9 mouse cellular contexts compared by ENCODE assay signal in genomic region chr12:86878426-86879353, GRCm38 (mm10). TPM values are rescaled to one million over a fixed set of nuclear protein-coding genes. Genes with fewer than 3 reads are reported as not detected.
DNase-seq lines count a peak whose midpoint lies in the region; ATAC-seq and TF ChIP-seq lines count a peak whose summit lies in the region.
"Had no signal": no experiment of that assay in that cellular context is flagged by ENCODE, and none has a peak within 500 bp of the region (broad histone marks: within the 10 kb centered on the region; RNA-seq: fewer than 3 reads in every experiment).

No protein-coding gene starts in this region.

- peaks cover 11% of the 10 kb centered on the region; the same call in 1 of the 2 replicates for H3K4me1 ChIP-seq in kidney, adult 2 months (ENCODE audit: control insufficient read depth, insufficient read depth, low read length)
- H3K4me1 ChIP-seq in hindbrain, embryonic 16.5 days (ENCODE audit: control insufficient read depth, insufficient read depth, low read depth, low read length): peaks cover 20% of the 10 kb centered on the region

- no peaks in the 10 kb centered on the region for H3K27me3 ChIP-seq in kidney, adult 2 months (replicated peaks; ENCODE audit: control insufficient read depth, insufficient read depth, low read length)
- H3K27me3 ChIP-seq in hindbrain, embryonic 16.5 days (replicated peaks; ENCODE audit: control insufficient read depth, insufficient read depth, low read length): no peaks in the 10 kb centered on the region
- H3K27me3 ChIP-seq in myocyte (ENCODE audit: control insufficient read depth, insufficient read depth, insufficient read length): no peaks in the 10 kb centered on the region
- H3K27me3 ChIP-seq: lung, embryonic 15.5 days had no signal

- no peak for ATAC-seq in hindbrain, embryonic 16.5 days

- WGBS in kidney, adult 2 months: 43% methylated on average over 16 of the region's 16 CpGs
- WGBS in hindbrain, embryonic 16.5 days: 51% methylated on average over 16 of the region's 16 CpGs

- peak overlapping the region; percentile 65 for H3K4me2 ChIP-seq in hindbrain, embryonic 16.5 days (ENCODE audit: low read length)
- peak overlapping the region; percentile 95 for H3K4me2 ChIP-seq in myocyte (ENCODE audit: low read depth)
- H3K4me2 ChIP-seq: lung, embryonic 15.5 days had no signal

- no peaks in the 10 kb centered on the region for H3K9me3 ChIP-seq in hindbrain, embryonic 16.5 days (ENCODE audit: control insufficient read depth, low read length)
- H3K9me3 ChIP-seq: lung, embryonic 15.5 days had no signal

- H3K36me3 ChIP-seq in kidney, adult 2 months (ENCODE audit: control insufficient read depth, insufficient read depth, low read length): peaks cover 4% of the 10 kb centered on the region; the same call in 1 of the 2 replicates
- H3K36me3 ChIP-seq in hindbrain, embryonic 16.5 days (ENCODE audit: control insufficient read depth, insufficient read depth, low read length): no peaks in the 10 kb centered on the region
- peaks cover 6% of the 10 kb centered on the region for H3K36me3 ChIP-seq in myocyte (ENCODE audit: control insufficient read depth, insufficient read depth)

- TF ChIP-seq CTCF in kidney, adult 2 months (conservative IDR thresholded peaks at IDR 0.05; ENCODE audit: insufficient read depth, insufficient read length, low read depth, low read length): no peak

- no peak overlapping the region for H3K4me3 ChIP-seq in kidney, adult 2 months (ENCODE audit: insufficient read depth, low read depth, low read length)
- no peak overlapping the region for H3K4me3 ChIP-seq in hindbrain, embryonic 16.5 days (ENCODE audit: low read length)
- peak overlapping the region; percentile 94 for H3K4me3 ChIP-seq in myocyte
- H3K4me3 ChIP-seq: lung, embryonic 15.5 days had no signal

- H3K27ac ChIP-seq in kidney, adult 2 months (ENCODE audit: insufficient read depth, low read depth, low read length): peak overlapping the region; percentile 64
- H3K27ac ChIP-seq in hindbrain, embryonic 16.5 days (ENCODE audit: low read depth, low read length): peak overlapping the region; percentile 58
- H3K27ac ChIP-seq: lung, embryonic 15.5 days had no signal

- DNase-seq in kidney, adult 2 months: no peak
- DNase-seq in kidney, postnatal 36 days: no peak
- peak; percentile 54 for DNase-seq in ZHBTc4 (ENCODE audit: low read depth, low spot score)
- DNase-seq in embryo, embryonic 11 days: no peak
- no peak for DNase-seq in lung, adult 18-20 months
- no peak for DNase-seq in adipocyte (ENCODE audit: low spot score)

- H3K9ac ChIP-seq in hindbrain, embryonic 16.5 days (ENCODE audit: low read depth, low read length): peak overlapping the region; percentile 33
- H3K9ac ChIP-seq: lung, embryonic 15.5 days had no signal

- H3K79me2 ChIP-seq in myocyte (ENCODE audit: control insufficient read depth, insufficient read depth): peaks cover 52% of the 10 kb centered on the region

- no peak overlapping the region for H3ac ChIP-seq in myocyte (ENCODE audit: control insufficient read depth, insufficient read length)

- TF ChIP-seq POLR2A in kidney, adult 2 months (IDR thresholded peaks at IDR 0.05; ENCODE audit: low read depth, low read length): no peak
- TF ChIP-seq POLR2A in myocyte (IDR thresholded peaks at IDR 0.05; ENCODE audit: insufficient read length, low read depth): peak; percentile 24

TF ChIP-seq in myocyte, 11 proteins besides CTCF, POLR2A, EP300 and RAD21:
- peak in 2 of 3 experiments; percentile 36 to 55 for TF ChIP-seq MYOG (IDR thresholded peaks at IDR 0.05; ENCODE audit: control insufficient read depth in 1 of 3, insufficient read depth in 1 of 3, insufficient read length in 2 of 3, low read depth in 2 of 3)
- no peak for TF ChIP-seq CEBPB (IDR thresholded peaks at IDR 0.05; ENCODE audit: insufficient read depth, poor library complexity, severe bottlenecking)
- no peak for TF ChIP-seq MAX (IDR thresholded peaks at IDR 0.05; ENCODE audit: low read depth)
- TF ChIP-seq SRF (IDR thresholded peaks at IDR 0.05; ENCODE audit: control insufficient read depth, insufficient read length, low read depth): no peak
- TF ChIP-seq E2F4 (IDR thresholded peaks at IDR 0.05; ENCODE audit: insufficient read depth): no peak
- TF ChIP-seq MYOD1 (IDR thresholded peaks at IDR 0.05; ENCODE audit: control insufficient read depth in 1 of 3, insufficient read length in 2 of 3, low read depth in 2 of 3): peak in 2 of 3 experiments; percentile 18 to 62
- peak; percentile 34 for TF ChIP-seq POLR2AphosphoS2 (IDR thresholded peaks at IDR 0.05; ENCODE audit: insufficient read length, low read depth)
TF ChIP-seq in myocyte: peak in this region for 3.

RNA-seq across cellular contexts. Expression of gene Irf2bpl, which starts 5.9 kb away (rescaled TPM):
- polyA plus RNA-seq in kidney, adult 2 months (2012; rRNA removed): 22.0 and 27.8 TPM in 2 replicates
- 49.7 and 56.6 TPM in 2 replicates for polyA plus RNA-seq in hindbrain, embryonic 16.5 days (2015; fragmentation: Nextera tagmentation; extraction: Ambion mirVana)
- polyA plus RNA-seq in myocyte (2012; fragmentation: generic; extraction: Trizol): 59.1 TPM
